Mouse (Mus musculus): Measurements from ENCODE around the gene Inafm2.

Inafm2 gene

DNA sequence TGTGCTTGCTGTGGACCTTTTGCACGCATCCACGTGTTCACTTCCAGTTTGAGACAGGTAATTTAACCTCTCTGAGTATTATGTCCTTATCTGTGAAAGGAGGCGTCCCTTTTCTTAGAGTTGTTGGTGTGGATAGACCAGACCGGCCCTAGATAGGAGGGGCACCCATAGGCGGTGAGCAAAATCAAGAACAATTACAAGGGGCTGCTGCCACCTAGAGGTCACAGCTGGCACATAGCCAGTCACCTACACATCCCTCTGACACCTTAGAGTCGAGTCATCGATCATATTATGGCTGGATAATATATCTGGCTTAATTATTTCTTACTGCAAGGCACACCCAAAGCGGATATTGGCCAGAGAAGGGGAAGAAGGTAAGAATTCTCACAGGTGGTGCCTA is 14.3 kb downstream of the Inafm2 start:
- peak; percentile 87 for DNase-seq (ENCODE audit: low spot score)

DNA sequence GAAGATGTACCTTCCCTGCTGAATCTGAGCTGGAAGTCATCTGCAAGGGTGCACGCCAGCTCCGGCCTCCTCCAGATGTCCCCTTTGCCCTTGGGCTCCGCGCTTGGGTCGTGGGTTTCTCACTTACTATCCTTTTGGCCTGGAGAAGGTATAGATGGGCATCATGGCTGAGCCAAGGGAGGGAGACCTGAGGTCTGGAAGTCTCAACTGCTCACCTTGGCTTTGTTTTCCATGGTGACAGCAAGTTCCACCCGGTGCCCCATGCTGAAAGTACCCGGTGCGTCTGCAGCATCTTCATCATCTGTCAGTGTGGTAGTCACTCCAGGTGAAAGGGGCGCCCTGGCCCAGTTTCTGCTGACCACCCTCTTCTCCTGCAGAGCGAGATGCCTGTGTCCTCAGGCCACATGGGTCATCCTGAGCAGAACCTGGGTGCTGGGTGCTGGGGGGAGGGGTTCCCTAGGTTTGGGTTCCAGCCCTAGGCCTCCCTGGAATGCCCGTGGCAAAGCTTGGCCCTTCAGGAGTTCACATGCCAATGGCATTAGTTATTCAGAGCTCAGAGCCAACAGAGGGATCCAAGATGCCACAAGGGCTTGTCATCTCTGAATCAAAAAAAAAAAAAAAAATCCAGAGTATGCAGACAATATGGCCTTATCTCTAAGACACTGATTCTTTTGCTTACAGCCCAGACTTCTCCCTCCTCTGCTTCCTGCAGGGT is 14.9 kb downstream of the Inafm2 start:
- DNase-seq (ENCODE audit: low spot score) = no peak

DNA sequence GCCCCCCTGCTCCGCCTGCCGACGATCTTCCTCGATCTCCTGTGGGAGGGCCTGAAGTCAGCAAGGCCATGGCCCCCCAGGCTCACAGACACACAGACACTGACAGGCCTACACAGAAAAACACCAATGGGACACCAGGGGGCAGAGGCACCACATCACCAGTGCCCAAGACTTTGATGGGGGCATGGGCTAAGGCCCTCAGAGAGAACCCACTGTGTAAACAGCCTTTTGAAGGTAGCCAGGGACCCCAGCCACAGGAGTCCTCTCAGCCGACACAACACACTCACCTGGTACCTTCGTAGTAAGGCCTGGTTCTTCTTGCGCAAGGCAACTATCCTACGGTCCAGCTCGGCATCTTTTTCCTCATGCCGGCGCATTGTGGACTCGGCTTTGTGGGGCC is 15.8 kb downstream of the Inafm2 start:
- no peak for DNase-seq (ENCODE audit: low spot score)

DNA sequence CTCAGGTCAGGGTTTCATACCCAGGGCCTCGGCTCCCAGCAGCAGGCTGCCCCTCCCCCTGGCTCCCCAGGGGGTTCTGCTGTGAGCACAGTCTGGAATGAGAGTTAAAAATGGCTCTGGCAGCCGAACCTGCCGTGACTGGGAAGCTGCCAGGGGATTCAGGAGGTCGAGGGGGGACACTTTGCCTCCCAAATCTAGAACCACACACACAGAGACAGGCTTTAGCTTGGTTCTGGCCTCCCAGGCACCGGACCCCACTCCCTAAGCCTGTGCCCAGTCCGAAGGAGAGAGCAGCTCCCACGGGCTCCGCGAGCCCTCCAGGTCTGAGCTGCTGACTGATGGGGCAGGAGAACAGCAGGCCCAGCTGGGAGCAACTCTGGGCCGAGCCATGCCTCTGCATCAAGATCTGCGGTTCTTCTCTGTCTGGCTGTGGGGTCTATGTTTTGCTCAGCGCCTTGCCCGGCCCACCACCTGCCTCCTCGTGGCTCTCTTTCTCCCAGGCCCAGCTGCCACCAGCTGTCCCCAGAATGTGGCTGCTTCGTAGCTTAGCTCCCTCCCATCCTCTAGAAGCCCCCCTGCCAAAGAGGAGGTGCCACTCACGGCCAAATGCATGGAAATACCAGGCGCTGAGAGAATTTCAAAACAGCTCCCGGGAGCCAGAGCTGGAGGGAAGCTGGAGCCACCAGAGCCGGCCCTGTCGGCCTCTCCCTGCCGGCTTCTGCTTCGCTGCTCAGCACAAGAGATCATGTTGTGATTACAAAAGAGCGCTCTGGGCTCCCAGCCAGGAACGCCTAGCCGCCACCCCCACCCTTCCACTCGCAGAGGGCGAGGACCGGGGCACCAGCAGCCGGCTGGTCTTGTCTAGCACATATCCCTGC is 16.6 kb downstream of the Inafm2 start, which contains the start of gene Ccdc9b:
TSS of gene Ccdc9b (minus strand) at position 756 of the 878 bp plus-strand sequence.
- DNase-seq (ENCODE audit: low spot score) = peak; percentile 70

DNA sequence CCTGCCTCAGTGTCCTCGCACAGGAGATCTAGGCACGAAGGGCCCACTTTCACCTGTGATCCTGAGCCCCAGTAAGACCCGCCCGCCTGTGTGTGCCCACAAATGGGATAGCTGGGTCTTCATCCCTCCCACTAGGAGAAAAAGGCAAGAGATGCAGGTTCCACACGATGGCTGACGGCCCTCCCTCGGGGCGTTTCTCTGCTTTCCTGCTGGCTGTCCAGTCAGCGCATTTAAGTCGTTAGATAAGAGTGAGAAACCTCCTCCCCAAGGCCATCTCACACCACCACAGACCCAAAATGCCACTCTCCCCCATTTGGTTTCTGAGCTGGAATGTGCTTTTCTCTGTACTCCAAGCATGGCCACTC is 17.2 kb downstream of the Inafm2 start:
- DNase-seq (ENCODE audit: low spot score) = no peak

DNA sequence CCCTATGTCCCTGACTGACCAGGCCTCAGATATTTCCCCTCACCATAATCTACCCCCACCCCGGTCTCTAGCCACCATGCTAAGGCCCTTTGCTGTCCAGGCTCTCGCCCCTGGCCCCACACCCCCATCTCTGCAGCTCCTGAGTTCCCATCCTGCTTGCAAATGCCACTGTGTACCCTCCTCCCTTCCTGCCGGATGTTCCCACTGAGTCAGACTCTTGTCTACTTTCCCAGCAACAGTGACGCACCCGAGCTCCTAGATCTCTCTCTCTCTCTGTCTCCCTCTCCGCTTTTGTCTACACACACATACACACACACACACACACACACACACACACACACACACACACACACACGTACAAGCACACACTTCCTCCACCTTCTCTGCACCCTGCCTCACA is 17.9 kb downstream of the Inafm2 start:
- no peak for DNase-seq (ENCODE audit: low spot score)

DNA sequence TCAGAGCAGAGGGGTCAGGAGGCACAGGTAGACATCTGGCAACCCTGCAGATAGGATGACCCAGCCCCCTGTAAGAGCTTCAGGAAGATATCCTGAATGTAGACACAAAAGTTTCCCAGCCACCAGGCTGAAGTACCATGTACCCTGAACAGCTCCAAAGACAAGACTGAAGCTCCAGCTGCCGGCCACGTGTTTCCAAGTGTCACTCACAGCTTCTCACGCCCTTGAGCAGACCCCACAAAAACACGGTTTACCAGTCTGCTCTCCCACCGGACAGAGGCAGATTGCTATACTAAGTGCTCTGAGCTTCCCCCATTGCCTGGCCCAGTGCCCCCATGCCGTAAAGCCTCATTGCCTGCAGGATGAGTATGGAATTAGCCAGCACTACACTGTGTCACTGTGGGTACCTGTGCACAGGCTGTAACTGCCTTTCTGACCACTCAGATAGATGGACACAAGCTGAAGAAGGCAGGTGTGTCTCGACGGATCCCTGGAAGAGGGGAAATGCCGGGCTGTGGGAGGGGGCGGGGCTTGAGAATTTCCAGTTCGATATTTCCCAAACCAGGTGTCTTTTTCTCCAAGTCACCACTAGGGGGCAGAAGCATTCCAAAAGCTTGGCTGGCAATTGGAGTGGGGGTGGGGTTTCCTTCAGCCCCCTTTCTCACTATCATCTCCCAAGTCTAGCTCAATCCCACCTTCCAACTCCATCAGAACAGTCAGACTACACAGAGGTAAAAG is 18.7 kb downstream of the Inafm2 start:
- peak; percentile 82 for DNase-seq (ENCODE audit: low spot score)

DNA sequence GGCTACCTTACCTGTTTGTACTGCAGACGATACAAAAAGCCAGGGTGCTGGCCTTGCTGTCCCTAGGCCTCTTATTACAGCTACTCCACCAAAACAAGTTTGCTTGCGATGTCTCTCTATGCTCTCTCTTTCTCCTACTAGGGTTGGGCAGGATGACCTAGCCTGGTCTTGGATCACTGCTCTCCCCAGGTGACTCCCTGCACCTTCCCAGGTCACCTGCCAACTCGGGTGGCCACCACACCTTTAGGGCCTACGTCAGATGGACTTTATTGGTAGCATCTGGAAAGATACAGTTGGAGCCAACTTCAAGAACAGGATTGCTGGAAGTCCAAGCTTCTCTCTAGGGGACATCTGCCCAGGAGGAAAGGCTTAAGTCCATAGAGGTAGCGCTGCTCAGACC is 19.3 kb downstream of the Inafm2 start:
- DNase-seq (ENCODE audit: low spot score) = no peak

DNA sequence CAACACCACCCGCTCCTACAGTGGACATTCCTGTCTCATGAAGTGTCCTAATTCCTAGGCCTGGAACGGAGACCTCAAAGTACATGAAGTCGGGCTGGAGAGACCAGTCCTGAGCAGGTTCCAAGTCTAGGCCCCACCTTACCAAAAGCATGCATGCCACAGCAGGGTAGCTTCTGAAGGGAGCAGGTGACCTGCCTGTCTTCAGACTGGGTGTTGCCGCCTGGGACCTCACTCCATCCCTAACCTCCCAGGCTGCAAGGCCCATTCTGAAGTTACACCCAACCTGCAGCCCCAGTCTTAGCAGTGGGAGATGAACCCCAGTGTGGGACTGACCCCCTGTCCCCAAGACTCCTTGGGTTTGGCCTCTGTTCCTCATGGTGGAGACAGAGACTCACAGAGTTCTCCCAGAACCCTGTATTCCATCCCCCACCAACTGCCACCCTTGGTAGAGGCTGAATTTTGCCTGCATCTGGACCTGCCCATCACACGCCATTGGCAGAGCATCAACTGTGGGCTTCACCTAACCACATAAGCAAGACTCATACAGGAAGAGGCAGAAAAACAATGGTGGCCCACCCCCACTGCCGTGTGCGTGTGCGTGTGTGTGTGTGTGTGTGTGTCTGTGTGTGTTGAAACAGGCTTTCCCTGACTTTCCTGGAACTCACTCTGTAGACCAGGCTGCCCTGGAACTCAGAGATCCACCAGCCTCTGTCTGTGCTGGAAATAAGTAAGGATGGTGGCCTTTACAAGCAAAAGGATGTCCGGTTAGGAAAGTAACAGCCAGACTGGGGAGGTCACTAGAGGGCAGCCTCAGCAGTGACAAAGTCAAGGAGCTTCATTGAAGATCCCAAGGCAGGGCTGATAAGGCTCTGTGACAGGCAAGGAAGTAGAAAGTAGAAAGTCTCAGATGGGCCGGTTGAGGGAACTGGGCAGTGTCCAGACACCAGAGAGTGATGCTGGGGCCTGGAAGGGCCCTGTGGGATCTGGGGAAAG is 20.8 kb downstream of the Inafm2 start:
- no peak for DNase-seq (ENCODE audit: low spot score)

DNA sequence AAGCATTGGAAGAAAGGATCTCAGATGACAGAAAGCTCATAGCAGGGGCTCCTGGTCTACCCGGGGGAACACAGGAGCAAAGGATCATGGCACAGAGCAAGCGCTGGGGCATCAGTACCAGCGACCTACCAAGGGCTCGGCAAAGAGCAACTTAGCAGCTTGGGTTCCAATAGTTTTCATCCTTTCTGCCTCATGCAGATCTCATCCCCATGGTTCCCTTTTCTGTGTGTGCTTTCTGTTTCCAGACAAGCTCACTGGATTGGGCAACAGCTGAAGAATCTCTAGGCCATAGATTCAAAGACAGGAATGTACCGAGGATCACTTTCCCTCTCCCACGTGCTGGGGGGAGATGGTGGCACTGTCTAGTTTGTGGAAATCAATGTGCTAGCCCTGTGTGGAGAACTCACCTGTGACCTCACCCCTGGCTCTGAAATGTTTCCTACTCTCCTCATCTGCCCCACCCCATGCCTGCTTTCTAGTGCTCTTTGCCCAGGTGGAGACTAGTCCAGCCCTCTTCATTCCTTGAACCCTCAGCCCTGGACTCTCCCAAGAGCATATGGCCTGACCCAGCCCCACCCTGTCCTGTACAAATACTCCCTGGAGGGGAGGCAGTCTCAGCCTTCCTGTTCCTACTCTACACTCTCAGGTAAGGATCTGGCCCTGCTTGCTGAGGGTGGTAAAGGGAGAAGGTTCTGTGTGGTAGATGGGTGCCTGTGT is 26.8 kb downstream of the Inafm2 start, which contains the start of gene Phgr1:
TSS of gene Phgr1 (plus strand) at position 612 of the 717 bp plus-strand sequence.
- no peak for DNase-seq (ENCODE audit: low spot score)

DNA sequence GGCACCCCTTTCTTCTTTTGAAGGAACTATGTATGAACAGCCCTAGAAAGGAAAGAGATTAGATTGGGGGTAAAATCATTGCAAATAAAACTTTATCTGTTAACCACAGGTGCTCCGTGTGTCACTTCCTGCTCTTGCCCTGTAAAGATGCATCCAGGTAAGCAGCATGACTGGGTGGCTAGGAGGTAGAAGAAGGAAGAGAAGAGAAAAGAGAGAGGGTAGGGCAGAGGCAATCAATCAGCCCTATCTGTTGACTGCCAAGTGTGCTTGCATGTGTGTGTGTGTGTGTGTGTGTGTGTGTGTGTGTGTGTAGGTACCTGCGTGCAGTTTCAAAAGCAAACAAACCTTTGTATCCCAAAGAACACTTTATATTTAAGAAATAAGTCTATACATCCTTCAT is 29.0 kb downstream of the Inafm2 start:
- DNase-seq (ENCODE audit: low spot score) = no peak

DNA sequence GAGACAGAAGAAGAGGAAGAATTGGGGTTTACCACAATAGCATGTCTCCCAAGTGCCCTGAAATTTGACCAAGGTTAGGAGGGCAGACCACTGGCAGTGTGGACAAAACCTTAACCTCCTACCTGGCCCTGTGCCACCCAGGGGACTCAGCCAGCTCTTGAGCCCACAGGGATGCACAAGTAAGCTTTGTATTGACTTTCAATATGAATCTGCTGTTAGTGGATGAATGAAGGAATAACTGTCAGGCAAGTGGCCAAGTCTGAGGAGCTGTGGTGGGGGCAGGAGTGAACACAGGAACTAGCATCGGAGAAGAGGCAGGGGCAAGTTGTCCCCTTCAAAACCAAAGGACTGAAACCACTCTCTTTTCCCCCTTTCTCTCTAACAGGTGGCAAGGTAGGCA is 29.8 kb downstream of the Inafm2 start:
- DNase-seq (ENCODE audit: low spot score) = no peak

DNA sequence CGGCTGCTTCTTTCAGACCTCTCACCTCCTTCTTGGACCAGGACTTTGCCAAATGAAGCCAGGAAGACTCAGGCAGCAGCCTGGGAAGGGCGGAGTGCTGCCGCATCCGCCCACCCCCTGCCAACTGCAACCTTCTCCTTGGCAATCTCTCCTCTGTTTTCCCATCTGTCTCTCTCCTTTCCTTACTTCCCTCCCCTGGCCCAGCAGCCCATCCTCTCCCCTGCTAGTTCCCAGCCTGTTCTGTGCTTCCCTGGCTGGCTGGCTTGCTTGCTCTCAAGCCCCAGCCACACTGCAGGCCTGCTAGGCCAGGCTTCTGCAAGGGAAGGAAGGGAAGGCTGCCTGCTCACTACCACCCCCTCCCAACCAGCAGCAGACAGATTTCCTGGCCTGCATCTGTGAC is 30.3 kb downstream of the Inafm2 start:
- DNase-seq (ENCODE audit: low spot score) = no peak

DNA sequence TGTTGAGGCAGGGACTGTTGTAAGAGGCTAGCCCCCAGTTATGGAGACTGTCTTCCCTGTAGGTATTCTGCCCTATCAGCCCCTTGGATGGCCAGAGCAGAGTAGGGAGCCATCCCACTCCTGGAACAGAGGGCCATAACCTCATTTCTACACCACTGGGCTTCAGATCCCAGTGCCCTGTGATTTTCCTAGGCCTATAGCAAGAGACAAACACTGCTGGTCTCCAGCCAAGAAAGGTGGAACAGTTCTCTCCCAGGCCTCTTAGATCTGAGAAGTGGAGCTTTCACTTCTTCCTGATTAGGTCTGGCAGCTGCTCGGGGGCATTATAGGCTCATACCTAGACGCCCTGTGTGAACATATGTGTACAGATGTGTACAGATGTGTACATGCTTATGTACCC is 30.7 kb downstream of the Inafm2 start:
- DNase-seq (ENCODE audit: low spot score) = no peak

DNA sequence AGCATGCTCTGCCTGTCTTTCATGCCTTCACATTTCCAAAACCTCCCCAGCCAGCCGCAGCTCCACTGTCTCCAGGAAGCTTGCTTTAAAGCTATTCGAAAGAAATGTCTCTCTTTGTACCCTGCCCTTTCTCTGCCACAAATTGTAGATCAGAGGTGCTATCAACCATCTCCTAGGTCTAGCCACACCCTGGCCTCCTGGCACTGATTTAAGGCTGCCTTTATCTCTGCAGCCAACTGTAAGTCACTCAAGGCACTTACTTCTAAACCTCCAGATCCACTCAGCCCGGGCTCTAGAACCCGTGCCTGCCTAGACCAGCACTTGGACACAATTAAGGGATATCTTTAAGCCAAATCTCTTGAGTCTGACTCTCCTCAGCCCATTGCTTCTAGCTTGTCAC is 32.9 kb downstream of the Inafm2 start:
- no peak for DNase-seq (ENCODE audit: low spot score)

DNA sequence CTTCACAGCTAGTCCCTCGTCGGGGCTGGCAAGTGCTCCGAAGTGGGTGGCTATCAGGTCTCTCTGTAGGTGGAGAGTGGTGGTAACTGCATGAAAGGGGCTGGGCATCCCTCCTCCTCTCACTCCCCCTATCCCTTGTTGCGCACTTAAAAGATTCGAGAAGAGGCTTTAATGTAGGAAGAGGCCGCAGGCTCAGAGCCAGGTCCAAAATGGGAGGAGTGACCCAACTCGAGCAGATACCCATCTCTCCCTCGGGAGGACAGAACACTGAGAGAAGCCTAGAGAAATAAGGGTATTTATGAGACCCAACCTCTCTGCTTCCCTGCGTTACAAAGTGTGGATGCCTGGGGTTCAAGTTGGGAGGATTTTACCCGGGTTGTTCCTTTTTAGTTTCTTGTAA is 33.5 kb downstream of the Inafm2 start:
- no peak for DNase-seq (ENCODE audit: low spot score)

DNA sequence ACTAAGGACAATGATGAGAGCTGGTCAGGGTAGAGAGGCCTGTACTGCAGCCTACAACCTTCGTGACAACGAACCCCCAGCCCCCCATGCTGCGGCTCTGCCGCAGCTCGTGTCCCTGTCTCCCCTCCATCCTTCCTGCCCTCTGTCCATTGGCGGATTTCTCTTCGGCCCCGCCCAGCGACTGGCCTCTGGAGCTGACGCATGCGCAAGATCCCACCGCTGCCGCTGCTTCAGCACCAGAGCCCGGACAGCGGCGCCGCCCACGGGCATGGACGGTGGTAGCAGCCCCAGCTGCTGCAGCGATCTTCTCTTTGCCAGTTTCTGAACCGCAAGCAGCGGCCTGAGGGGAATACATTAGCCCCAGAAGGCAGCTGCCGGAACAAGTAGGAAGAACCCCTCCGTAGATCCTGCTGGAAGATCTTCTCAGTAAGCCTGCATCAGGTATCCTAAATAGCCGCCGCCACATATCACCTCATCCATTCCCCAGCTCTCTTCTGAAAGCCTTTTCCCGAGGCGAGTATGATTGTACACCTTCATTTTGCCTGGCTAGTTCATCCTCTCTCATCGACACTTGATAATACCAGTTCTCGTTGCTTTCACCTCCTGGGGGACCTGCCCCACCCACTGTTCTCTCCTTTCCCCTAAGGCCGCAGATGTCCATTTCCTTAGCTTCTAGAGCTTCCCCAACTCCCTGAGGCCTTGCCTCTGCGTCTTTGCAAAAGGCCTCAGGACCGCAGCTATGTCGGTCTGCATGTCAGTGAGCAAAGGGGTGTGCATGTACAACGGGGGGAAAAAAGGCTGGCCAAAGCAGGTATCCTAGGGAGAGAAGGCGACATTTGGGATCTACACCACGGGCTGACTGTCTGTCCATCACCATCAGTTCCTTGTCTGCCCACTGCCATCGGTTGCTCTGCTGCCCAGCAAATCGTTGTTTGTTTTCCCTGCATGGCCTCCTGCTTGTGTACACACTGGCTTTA is 34.2 kb downstream of the Inafm2 start, which contains the start of gene Disp2:
TSS of gene Disp2 (plus strand) at position 216 of the 977 bp plus-strand sequence.
- DNase-seq (ENCODE audit: low spot score) = peak; percentile 97

DNA sequence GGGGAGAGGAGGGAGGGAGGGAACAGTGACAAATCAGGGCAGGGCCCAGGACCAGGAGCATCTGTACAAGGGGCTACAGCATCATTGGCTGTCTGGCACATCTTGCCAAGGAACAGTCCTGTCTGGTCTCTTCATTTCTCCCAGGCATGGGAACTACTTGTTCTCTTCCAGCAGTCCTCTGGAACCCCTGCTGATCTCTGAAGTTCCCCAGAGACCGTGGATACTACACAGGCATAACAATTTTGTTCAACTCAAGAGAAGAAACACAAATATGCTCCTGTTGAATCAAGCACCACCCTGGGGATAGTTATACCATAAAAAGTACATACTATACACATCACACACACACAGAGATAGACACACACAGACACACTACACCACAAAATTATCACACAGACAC is 35.6 kb downstream of the Inafm2 start:
- no peak for DNase-seq (ENCODE audit: low spot score)

DNA sequence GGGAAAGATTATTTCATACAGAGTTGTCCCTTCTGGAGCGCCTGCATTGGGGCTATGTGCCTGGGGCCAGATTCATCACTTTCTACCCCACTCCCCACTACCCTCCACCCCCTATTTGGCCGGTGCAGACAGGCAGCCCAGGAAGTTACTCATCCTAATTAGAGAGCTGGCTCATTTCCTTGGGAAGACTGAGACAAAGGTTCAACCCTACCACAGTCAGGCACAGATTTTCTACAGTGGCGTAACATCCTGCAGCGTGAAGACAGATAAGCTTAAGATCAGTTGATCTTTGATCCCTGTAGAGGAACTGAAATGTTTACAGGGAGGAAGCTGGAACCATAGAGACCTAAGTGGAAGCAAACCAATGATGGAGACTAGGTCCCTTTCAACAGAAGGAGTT is 36.7 kb downstream of the Inafm2 start:
- no peak for DNase-seq (ENCODE audit: low spot score)

Measured in retina, embryonic 14.5 days (tissue).